Mouse (Mus musculus): ENCODE results near the gene Rhod. TPM values are rescaled to one million over a fixed set of nuclear protein-coding genes. Genes with fewer than 3 reads are reported as not detected.
A peak's percentile ranks its signal among the peaks of the same experiment; 100 is the strongest.

The Rhod gene
- polyA plus RNA-seq, 1 experiment from 2014 or later = 43.0 TPM

DNA sequence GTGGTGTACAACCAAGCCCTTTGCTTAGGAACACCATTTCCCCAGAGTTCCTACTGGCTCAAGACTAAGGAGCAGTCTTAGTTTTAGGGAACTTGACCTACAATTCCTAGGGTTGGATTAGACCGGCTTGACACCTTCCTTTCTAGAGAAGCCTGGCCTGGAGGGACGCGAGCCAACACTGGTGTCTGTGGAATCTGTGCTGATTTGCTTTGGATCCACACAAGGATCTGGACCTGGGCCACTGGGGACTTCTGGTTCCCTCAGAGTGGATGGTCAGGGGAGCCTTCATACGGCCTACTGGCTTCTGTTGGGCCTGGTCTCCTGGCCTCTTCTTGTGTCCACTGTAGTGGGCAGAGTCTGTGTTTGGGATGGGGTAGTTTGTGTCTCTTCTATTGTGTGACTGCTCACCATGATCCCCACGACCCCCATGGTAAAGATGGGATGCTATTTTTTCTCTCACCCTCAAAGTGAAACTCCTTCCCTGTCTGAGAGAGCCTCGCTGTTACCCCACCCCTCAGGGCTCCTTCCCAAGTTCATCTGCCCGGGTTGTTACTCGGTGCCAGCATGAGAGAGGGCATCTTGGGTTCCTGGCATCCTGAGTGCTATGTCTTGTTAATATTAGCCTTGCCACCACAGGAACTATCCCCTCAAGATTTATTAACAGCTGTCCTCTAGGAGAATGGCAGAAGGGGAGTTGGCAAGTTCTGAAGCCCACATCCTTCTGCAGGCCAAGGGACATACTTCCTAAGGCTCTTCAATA is 7.6 kb upstream of the Rhod start:
- Histone ChIP-seq H3K4me1 (peaks cover 19% of the 10 kb centered on the region), H3K4me3 (replicated peaks) (no peak overlapping the region), H3K27ac (no peak overlapping the region), H3K9ac (0 out of 2 replicates have a peak overlapping the region, but pooled peaks have one; percentile 3), H3K27me3 (no peaks in the 10 kb centered on the region), H3K36me3 (no peaks in the 10 kb centered on the region), H3K9me3 (replicated peaks) (no peaks in the 10 kb centered on the region), H3K4me2 (no peak overlapping the region)
- no peak for ATAC-seq (replicated peaks; ENCODE audit: low FRiP score)
- WGBS = 85% methylated on average over 8 of the region's 8 CpGs

DNA sequence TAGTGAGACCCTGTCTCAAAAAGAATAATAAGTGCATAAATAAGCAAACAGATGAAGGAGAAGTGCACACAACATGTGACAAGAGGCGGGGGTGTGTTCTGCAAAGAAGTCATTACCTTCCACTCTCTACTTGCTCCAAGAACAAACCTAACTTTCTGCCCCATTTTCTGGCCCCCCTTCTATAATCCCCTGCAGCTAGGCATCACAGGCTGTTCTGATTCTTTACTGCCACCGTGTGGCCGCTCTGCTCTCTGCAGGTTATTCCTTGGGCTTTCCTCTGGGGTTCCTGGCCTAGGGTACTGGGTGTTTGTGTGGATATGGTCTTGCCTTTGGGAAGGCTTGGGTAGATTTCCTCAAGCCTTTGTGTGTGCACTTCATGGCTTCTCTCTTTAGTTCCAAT is 3.2 kb upstream of the Rhod start:
- WGBS = 9% methylated on average over 3 of the region's 3 CpGs
- H3K4me1 ChIP-seq = peaks cover 45% of the 10 kb centered on the region
- peak overlapping the region; percentile 33 for H3K4me2 ChIP-seq
- no peaks in the 10 kb centered on the region for H3K36me3 ChIP-seq
- H3K4me3 ChIP-seq (replicated peaks) = no peak overlapping the region
- H3K27ac ChIP-seq = peak overlapping the region; percentile 91
- no peak overlapping the region for H3K9ac ChIP-seq
- ATAC-seq (replicated peaks; ENCODE audit: low FRiP score) = no peak
- no peaks in the 10 kb centered on the region for H3K9me3 ChIP-seq (replicated peaks)
- H3K27me3 ChIP-seq = no peaks in the 10 kb centered on the region

DNA sequence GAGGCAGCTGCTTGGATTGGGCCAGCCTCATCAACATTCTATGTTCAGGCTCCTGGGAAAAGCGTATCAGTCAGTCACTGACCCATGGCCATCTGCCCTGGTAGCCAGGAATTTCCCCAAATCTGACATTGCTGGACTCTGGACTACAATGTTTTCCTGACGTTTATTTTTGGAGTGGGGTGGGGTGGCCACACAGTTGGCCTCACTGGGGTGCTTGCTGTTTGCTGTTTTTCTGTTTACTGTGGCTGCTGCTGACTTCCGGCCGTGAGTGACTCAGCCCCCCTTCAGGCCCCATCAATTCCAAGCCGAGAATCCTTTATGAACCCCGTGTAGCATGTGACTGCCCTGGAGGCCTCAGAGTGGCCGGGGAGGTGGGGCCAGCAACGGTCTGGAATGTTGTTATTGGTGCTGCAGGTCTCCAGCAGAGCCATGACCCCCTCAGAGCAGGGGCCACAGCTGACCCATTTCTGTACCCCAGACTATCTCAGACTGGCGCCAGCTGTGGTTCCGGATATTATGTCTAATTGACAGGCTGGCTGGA is 2.5 kb upstream of the Rhod start:
- Histone ChIP-seq H3K4me2 (peak overlapping the region; percentile 33), H3K4me3 (replicated peaks) (no peak overlapping the region), H3K27me3 (no peaks in the 10 kb centered on the region), H3K9me3 (replicated peaks) (no peaks in the 10 kb centered on the region), H3K27ac (peak overlapping the region; percentile 91), H3K36me3 (no peaks in the 10 kb centered on the region), H3K4me1 (peaks cover 45% of the 10 kb centered on the region), H3K9ac (no peak overlapping the region)
- WGBS = 16% methylated on average over 10 of the region's 10 CpGs
- peak; percentile 78 for ATAC-seq (replicated peaks; ENCODE audit: low FRiP score)

DNA sequence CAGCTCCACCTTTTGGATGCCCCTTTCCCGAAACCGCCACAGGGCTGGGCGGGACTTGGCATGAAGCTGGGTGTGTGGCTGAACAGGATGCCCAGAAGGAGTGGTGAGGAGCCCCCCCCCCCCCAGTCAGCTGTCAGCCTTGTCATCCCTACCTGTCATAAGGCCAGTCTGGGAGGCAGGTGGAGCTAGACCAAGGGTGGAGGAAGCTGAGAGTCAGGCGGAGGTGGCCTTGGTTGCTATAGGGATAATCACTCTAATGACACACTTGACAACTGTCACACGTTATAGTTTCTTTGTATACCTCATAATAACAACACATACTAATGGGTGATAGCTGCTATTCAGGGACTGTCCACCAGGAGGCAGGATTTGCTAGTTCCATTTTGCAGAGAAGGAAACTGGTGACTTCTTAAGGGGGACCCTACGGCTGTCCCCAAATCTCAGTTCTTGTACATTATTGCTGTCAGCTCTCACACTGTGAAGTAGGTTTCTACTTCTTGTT is 1.9 kb upstream of the Rhod start:
- Histone ChIP-seq H3K9ac (no peak overlapping the region), H3K27me3 (no peaks in the 10 kb centered on the region), H3K4me2 (peak overlapping the region; percentile 88), H3K4me3 (replicated peaks) (no peak overlapping the region), H3K36me3 (peaks cover 2% of the 10 kb centered on the region; the same call in 1 of the 2 replicates), H3K27ac (peak overlapping the region; percentile 91), H3K4me1 (peaks cover 45% of the 10 kb centered on the region), H3K9me3 (replicated peaks) (no peaks in the 10 kb centered on the region)
- WGBS = 30% methylated on average over 6 of the region's 6 CpGs
- ATAC-seq (replicated peaks; ENCODE audit: low FRiP score) = no peak

DNA sequence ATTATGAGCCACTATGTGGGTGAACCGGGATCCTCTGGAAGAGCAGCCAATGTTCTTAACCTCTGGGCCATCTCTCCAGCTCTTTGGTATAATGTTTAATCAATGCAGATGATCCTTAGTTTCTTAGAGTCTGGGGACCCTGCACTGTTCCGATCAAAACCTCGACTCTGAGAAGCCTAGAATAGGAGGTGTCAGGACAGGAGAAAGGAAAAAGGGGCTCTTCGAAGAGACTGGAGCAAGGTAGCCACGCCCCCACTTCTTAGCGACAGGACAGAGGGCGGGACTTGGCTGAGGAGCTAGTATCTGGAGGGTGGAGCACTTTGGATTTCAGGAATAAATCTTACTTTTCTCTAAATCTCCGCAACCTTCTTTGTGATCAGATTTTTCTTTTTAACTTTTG is 990 bp upstream of the Rhod start:
- Histone ChIP-seq H3K27ac (peak overlapping the region; percentile 91), H3K9me3 (replicated peaks) (no peaks in the 10 kb centered on the region), H3K27me3 (no peaks in the 10 kb centered on the region), H3K4me2 (peak overlapping the region; percentile 88), H3K4me1 (peaks cover 45% of the 10 kb centered on the region), H3K9ac (no peak overlapping the region; the same call in 1 of the 2 replicates), H3K4me3 (replicated peaks) (peak overlapping the region; percentile 76), H3K36me3 (peaks cover 10% of the 10 kb centered on the region)
- no peak for ATAC-seq (replicated peaks; ENCODE audit: low FRiP score)
- 10% methylated on average over 8 of the region's 8 CpGs for WGBS

DNA sequence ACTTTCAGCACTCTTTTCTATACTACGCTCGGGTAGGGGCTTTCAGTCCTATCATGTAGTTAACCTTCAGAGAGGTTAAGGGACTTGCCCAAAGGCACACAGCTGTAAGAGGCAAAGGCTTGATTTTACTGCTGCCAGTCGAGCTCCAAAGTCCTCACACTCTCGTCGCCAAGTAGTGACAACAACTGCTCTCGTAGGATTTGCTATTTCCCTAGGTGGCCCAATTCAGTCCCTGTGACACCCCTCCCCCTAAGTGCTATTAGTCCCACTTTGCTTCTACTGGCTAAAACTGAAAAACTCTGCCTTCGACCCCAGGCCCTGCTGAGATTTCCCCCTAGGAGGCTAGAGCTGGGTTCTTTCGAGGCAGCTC is 456 bp downstream of the Rhod start:
- Histone ChIP-seq H3K27me3 (no peaks in the 10 kb centered on the region), H3K36me3 (peaks cover 10% of the 10 kb centered on the region), H3K27ac (peak overlapping the region; percentile 91), H3K9ac (peak overlapping the region; percentile 74), H3K9me3 (replicated peaks) (no peaks in the 10 kb centered on the region), H3K4me3 (replicated peaks) (peak overlapping the region; percentile 76), H3K4me1 (peaks cover 45% of the 10 kb centered on the region), H3K4me2 (peak overlapping the region; percentile 88)
- no peak for ATAC-seq (replicated peaks; ENCODE audit: low FRiP score)
- 7% methylated on average over 8 of the region's 8 CpGs for WGBS

DNA sequence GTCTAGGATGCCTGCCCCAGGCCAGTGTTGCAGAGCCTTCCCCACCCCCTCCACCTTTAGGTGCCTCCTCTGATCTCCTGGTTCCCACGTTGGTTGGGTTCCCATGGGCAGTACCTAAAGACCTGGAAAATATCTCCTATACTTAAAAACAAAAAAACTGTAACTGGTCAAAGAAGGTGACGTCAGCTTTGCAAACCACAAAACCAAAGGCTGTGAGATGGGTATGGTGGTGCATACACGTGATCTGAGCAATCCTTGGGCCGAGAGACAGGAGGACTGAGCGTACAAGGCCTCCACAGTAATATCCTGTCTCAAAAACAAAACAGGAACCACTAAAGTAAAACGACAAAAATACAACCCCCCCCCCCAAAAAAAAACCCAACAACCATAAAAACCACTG is 1.3 kb downstream of the Rhod start:
- no peak for ATAC-seq (replicated peaks; ENCODE audit: low FRiP score)
- Histone ChIP-seq H3K36me3 (peaks cover 10% of the 10 kb centered on the region), H3K4me3 (replicated peaks) (peak overlapping the region; percentile 76), H3K4me2 (peak overlapping the region; percentile 88), H3K27ac (no peak overlapping the region), H3K4me1 (peaks cover 45% of the 10 kb centered on the region), H3K9ac (no peak overlapping the region), H3K9me3 (replicated peaks) (no peaks in the 10 kb centered on the region), H3K27me3 (no peaks in the 10 kb centered on the region)
- 79% methylated on average over 6 of the region's 6 CpGs for WGBS

DNA sequence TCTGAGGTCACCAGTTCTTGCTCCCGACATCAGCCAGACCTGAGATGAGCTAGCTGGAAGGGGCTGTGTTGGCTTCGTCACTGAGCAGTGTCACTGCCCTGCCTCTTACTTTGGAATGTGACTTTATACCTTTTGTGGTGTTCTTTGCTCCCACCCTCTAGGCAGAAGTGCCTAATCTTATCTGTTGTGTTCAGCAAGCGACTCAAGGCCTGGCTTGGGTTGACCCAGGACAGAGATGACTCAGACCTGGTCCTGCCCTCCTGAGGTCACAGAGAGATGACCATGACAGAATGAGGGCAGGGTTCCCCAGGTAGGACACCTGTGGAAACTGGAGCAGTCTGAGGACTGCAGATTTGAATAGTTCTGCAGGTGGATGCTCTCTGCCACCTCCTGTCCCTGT is 3.0 kb downstream of the Rhod start:
- Histone ChIP-seq H3K27me3 (no peaks in the 10 kb centered on the region), H3K27ac (no peak overlapping the region), H3K9ac (no peak overlapping the region), H3K9me3 (replicated peaks) (no peaks in the 10 kb centered on the region), H3K36me3 (peaks cover 19% of the 10 kb centered on the region), H3K4me2 (no peak overlapping the region), H3K4me3 (replicated peaks) (no peak overlapping the region), H3K4me1 (peaks cover 33% of the 10 kb centered on the region)
- 91% methylated on average over 3 of the region's 3 CpGs for WGBS
- ATAC-seq (replicated peaks; ENCODE audit: low FRiP score) = no peak

DNA sequence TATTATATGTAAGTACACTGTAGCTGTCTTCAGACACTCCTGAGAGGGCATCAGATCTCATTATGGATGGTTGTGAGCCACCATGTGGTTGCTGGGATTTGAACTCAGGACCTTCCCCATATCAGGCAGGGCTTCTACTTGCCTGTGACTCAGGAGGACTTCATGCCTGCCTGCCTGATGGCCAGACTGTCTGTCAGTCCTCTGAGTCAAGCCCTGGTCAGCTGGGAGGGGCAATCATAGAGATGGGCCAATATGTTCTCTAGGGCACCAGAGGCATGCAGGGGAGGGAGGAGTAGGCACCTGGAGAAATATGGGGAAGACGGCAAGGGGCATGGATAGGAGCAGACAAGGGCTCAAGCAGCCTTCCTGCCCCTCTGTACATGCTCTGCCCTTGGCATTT is 4.2 kb downstream of the Rhod start:
- H3K27ac ChIP-seq = no peak overlapping the region
- ATAC-seq (replicated peaks; ENCODE audit: low FRiP score) = no peak
- H3K36me3 ChIP-seq = peaks cover 27% of the 10 kb centered on the region
- H3K4me1 ChIP-seq = peaks cover 21% of the 10 kb centered on the region
- no peaks in the 10 kb centered on the region for H3K27me3 ChIP-seq
- no peak overlapping the region for H3K4me2 ChIP-seq
- 100% methylated on average over 1 of the region's 1 CpGs for WGBS
- H3K9me3 ChIP-seq (replicated peaks) = no peaks in the 10 kb centered on the region
- no peak overlapping the region for H3K4me3 ChIP-seq (replicated peaks)
- H3K9ac ChIP-seq = no peak overlapping the region

DNA sequence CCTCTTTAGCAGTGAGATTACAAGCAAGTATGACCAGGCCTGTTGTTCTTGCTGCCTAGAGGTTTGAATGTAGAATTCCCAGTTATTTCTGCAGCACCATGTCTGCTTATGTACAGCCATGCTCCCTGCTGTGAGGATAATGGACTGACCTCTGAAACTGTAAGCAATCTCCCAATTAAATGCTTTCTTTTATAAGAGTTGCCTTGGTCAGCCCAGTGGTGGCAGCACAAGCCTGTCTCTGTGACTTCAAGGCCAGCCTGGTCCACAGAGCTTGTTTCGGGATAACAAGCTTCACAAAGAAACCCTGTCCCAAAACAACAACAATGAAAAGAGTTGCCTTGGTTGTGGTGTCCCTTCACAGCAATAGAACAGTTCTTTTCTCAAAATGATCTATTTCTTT is 5.5 kb downstream of the Rhod start:
- H3K9me3 ChIP-seq (replicated peaks) = no peaks in the 10 kb centered on the region
- peaks cover 37% of the 10 kb centered on the region for H3K36me3 ChIP-seq
- peaks cover 11% of the 10 kb centered on the region for H3K4me1 ChIP-seq
- H3K9ac ChIP-seq = no peak overlapping the region
- no peaks in the 10 kb centered on the region for H3K27me3 ChIP-seq
- H3K4me3 ChIP-seq (replicated peaks) = no peak overlapping the region
- ATAC-seq (replicated peaks; ENCODE audit: low FRiP score) = no peak
- no peak overlapping the region for H3K4me2 ChIP-seq
- 75% methylated on average over 1 of the region's 1 CpGs for WGBS
- H3K27ac ChIP-seq = no peak overlapping the region

DNA sequence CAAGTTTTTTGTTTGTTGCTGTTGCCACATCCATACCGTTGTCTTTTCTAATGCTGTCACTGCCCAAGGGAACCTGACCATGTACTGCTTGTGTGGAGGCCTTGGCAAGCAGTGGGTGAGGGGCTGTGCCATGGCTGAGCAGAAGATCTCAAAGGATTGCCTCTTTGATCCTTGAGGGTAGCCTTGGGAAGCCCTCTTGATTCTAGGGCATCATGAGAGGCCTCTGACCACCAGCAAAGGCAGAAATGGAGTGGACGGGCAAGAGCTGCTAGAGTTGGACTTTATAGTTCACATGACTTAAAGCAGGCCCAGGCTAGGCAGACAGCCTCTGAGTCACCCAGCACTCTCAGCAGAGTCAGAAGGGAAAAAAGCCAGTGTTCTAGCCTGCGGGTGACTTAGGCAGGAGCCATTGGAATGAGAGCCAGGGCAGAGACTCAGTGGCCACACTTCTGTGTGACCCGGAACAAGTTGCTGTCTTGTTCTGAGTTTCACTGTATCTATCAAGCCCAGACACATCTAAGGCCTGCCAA is 9.1 kb downstream of the Rhod start:
- Histone ChIP-seq H3K4me2 (no peak overlapping the region), H3K27ac (no peak overlapping the region), H3K4me3 (replicated peaks) (no peak overlapping the region), H3K36me3 (peaks cover 52% of the 10 kb centered on the region), H3K4me1 (no peaks in the 10 kb centered on the region), H3K27me3 (no peaks in the 10 kb centered on the region), H3K9me3 (replicated peaks) (no peaks in the 10 kb centered on the region), H3K9ac (no peak overlapping the region)
- ATAC-seq (replicated peaks; ENCODE audit: low FRiP score) = no peak
- 92% methylated on average over 4 of the region's 4 CpGs for WGBS

DNA sequence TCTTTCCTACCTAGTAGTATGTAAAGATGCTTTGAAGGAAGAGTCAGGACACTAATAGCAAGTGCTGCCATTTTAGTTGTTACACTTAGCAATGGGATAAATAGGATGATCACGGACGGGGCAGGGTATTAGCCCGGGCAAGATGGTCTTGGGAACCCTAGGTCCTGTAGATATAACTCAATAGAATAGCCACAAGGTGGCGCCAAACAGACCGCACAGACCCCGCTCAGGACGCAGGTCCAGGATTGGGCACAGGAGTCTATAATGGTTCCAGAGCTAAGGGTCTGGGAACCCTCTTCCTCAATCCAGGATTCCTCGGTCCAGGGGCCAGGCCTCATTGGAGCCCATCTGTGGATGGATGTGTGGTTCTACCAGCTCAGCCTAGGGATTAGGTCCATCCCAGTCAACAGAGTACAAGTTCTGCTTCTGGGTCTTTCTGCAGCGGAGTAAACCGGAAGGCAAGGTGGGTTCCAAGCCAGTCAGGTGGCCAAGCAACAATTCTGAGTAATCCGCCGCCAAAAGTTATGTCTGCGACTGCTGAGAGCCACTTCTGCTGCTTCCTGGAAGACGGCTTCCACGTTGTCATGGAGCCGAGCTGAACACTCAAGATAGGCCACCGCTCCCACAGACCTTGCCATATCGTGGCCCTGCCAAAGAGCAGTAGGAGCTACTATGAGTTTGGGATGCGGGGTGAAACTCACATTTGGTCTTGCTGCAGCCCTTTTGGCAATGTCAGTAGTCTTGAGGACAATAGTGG is 13.4 kb downstream of the Rhod start:
- H3K4me3 ChIP-seq (replicated peaks) = no peak overlapping the region
- H3K27me3 ChIP-seq = no peaks in the 10 kb centered on the region
- no peak overlapping the region for H3K9ac ChIP-seq
- H3K9me3 ChIP-seq (replicated peaks) = no peaks in the 10 kb centered on the region
- peaks cover 74% of the 10 kb centered on the region for H3K36me3 ChIP-seq
- H3K4me1 ChIP-seq = no peaks in the 10 kb centered on the region
- H3K27ac ChIP-seq = no peak overlapping the region
- no peak for ATAC-seq (replicated peaks; ENCODE audit: low FRiP score)
- WGBS = 78% methylated on average over 19 of the region's 19 CpGs
- no peak overlapping the region for H3K4me2 ChIP-seq

All from kidney, embryonic 15.5 days (tissue).